Mouse (Mus musculus) small intestine, adult 2 months (tissue): ENCODE data around the gene Cd8b1. TPM values are rescaled to one million over a fixed set of nuclear protein-coding genes. Genes with fewer than 3 reads are reported as not detected.

ENCODE experiments used
- H3K27ac ChIP-seq: fragments of 200-500 bp; 2 replicates; pipeline ENCODE4 v1.5.1; 2012; ENCODE audit warnings: low read depth, low read length, control low read depth, inconsistent platforms; ENCODE audit not compliant: insufficient read depth
- H3K27me3 ChIP-seq: fragments of 200-500 bp; 2 replicates; pipeline ENCODE4 v1.6.1; 2012; ENCODE audit warnings: mild to moderate bottlenecking, moderate library complexity, low read length, inconsistent platforms; ENCODE audit not compliant: control insufficient read depth, insufficient read depth
- H3K36me3 ChIP-seq: fragments of 200-500 bp; 2 replicates; pipeline ENCODE4 v1.6.1; 2012; ENCODE audit warnings: mild to moderate bottlenecking, low read length, control low read depth, inconsistent platforms; ENCODE audit not compliant: control insufficient read depth, insufficient read depth
- H3K4me1 ChIP-seq: fragments of 200-500 bp; 2 replicates; pipeline ENCODE4 v1.6.1; 2012; ENCODE audit warnings: low read length, inconsistent platforms, mixed read lengths; ENCODE audit not compliant: control insufficient read depth, insufficient read depth, insufficient read length
- H3K4me3 ChIP-seq: fragments of 200-500 bp; 2 replicates; pipeline ENCODE4 v1.5.1; 2012; ENCODE audit warnings: low read depth, mild to moderate bottlenecking, control low read depth, inconsistent platforms, low read length, moderate library complexity
- CTCF ChIP-seq: fragments of 200-500 bp; IDR thresholded peaks from 2 replicates; pipeline ENCODE4 v1.5.1; 2012; ENCODE audit warnings: low read depth, mild to moderate bottlenecking, control low read depth, inconsistent platforms, low read length, moderate library complexity, mixed read lengths; ENCODE audit not compliant: insufficient replicate concordance, insufficient read length; ENCODE audit errors: extremely low read depth
- POLR2A ChIP-seq: fragments of 200-500 bp; IDR thresholded peaks from 2 replicates; pipeline ENCODE4 v1.6.1; 2012; ENCODE audit warnings: low read depth, mild to moderate bottlenecking, control low read depth, inconsistent platforms, low read length, moderate library complexity
- WGBS: fragments of 180-500 bp; shearing (Covaris S2); methylation state at CpG from one replicate; pipeline ENCODE4 v1.1.7; 2018; 5-methylcytosine and 5-hydroxymethylcytosine counted together
- polyA plus RNA-seq: library from polyadenylated mRNA; depleted of rRNA; stranded (reverse); fragments of >200 nt; gene quantifications from 2 replicates; pipeline ENCODE4 v1.2.3, GENCODE M21; 2012

The Cd8b1 gene
- polyA plus RNA-seq, 1 experiment = 1.9 TPM

DNA sequence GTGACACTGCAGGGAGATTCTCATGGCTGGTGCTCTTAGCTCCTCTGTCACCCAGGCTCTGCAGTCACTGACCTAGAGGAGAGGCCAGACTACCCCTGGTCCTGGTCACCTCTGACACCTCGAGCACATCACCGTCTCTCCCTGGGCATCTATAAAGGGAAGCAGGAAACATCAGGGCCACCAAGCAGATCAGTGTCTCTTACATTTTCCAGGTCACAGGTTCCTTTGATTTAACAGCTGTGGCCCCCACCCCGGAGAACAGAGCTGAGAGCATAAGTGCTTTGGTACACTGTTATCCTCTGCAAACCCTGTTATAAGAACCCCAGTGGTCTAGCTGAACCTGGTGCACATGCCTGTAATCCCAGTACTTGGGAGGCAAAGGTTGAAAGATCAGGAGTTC, 10.4 kb downstream of the Cd8b1 start:
- Histone ChIP-seq H3K4me3 (no peak overlapping the region), H3K27me3 (no peaks in the 10 kb centered on the region), H3K4me1 (no peaks in the 10 kb centered on the region), H3K36me3 (no peaks in the 10 kb centered on the region), H3K27ac (no peak overlapping the region)
- 83% methylated on average over 3 of the region's 3 CpGs for WGBS
- TF ChIP-seq CTCF = no peak
- no peak for TF ChIP-seq POLR2A

DNA sequence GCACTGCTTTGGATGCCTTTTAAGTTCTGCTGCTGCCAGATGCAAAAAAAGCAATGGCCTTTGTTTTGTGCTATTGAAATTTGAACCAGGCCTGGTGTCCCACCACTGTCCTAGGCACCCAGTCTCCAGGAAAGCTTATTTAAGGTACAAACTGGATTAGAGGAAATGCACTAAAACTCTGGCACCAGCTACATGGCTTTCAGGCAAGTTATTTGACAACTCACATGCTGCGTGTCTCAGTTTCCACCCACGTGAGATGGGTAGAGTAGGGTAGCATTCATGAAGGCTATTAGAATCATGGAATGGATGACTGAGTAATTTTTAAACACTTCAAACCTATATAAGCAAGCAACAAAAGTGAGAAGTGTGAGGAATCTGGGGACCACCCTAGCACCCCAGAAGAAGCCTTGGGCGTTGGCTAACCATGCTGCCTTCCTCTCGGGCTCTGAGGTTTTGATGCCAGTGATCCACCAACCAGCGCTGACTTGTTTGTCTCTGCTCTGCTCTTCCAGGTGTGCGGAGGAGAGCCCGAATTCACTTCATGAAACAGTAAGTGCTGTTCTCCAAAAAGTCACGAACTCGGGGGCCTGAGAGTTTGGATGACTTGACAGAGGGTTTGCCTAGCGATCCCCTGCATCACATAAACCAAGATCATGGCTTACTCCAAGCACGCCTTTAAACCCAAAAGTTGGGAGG, 11.1 kb downstream of the Cd8b1 start:
- H3K27ac ChIP-seq = no peak overlapping the region
- no peaks in the 10 kb centered on the region for H3K36me3 ChIP-seq

DNA sequence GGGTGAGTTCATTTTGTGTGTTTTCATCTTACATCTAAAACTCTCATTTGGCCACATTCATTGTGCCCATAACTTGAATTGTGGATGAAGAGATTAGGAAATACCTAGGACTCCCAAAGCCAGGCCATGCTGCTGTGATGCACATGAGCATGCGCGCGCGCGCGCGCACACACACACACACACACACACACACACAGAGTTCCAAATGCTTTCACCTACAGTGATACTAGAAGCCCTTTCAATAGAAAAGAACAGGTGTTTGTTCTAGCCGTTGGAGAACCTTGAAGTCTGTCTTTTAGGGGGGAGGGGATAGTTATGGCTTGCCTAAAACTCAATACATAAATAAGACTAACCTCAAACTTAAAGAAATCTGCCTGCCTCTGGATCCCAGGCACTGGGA, 15.1 kb downstream of the Cd8b1 start:
- H3K4me1 ChIP-seq = no peaks in the 10 kb centered on the region
- H3K27me3 ChIP-seq = no peaks in the 10 kb centered on the region
- no peaks in the 10 kb centered on the region for H3K36me3 ChIP-seq
- no peak overlapping the region for H3K27ac ChIP-seq
- 91% methylated on average over 8 of the region's 8 CpGs for WGBS
- TF ChIP-seq POLR2A (no peak), CTCF (no peak)
- H3K4me3 ChIP-seq = no peak overlapping the region

More for the DNA sequence above, 11.1 kb downstream of the Cd8b1 start:
- Histone ChIP-seq H3K27me3 (no peaks in the 10 kb centered on the region), H3K4me1 (no peaks in the 10 kb centered on the region), H3K4me3 (no peak overlapping the region)
- WGBS = 89% methylated on average over 11 of the region's 11 CpGs
- TF ChIP-seq CTCF = no peak
- no peak for TF ChIP-seq POLR2A

DNA sequence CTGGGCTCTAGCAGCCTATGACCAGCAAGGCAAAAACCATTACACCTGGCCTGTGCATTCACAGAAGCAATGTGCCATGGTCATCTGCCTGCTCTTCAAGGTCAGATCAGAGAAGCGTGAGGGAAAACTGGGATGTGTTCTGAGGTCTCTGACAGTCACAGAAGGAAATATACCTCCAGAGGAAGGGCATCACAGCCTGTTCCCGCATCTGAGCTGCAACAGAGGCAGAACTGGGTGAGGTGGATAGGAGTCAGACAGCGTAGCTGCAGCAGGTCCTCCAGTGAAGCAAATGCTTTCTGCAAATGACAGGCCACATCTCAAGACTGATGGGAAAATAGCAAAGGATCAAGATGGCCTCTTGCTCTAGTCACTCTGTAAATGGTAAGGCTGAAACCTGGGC, 16.4 kb downstream of the Cd8b1 start:
- 78% methylated on average over 3 of the region's 3 CpGs for WGBS
- Histone ChIP-seq H3K4me1 (no peaks in the 10 kb centered on the region), H3K27me3 (no peaks in the 10 kb centered on the region), H3K4me3 (no peak overlapping the region), H3K27ac (no peak overlapping the region), H3K36me3 (no peaks in the 10 kb centered on the region)
- TF ChIP-seq POLR2A (no peak), CTCF (no peak)

DNA sequence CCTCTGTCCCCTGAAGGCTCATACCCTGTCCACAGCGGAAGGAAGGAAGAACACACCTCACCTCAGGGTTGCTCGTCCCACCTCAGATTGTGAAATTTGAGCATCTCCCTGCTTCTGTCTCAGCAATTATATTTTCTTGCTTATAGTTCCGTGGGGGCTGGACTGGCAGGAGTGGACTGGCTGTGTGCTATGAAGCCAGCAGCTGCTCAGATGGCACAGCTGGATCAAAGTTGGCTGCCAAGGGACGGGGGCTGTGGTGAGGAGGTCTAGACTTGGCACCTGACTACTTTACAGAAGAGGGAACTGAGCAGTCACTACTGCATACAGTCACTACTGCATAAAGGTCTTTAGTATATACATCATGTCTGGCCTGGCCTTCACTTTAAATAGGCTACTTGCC, 16.8 kb downstream of the Cd8b1 start:
- H3K36me3 ChIP-seq = no peaks in the 10 kb centered on the region
- WGBS = 79% methylated on average over 4 of the region's 4 CpGs
- TF ChIP-seq POLR2A (no peak), CTCF (no peak)
- no peaks in the 10 kb centered on the region for H3K27me3 ChIP-seq
- H3K27ac ChIP-seq = no peak overlapping the region
- H3K4me1 ChIP-seq = no peaks in the 10 kb centered on the region
- no peak overlapping the region for H3K4me3 ChIP-seq

DNA sequence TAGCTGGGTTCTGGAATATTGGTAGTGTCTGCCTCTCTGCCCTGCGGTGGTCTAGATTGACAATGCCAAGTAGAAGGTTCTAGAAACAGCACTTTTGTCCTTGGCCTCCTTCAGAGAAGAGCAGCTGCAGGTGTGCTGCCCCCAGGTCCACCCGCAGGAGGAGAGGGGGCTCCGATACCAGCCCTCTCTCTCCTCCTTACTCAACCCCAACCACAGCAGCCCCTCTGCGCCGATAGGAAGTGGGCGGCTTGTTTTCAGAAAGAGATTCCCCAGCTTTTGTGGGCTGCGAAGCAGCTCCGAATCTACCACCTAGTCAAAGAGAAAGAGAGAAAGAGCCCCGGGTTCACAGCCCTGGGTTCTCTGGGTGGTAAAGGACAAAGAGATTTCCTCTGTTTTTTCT, 18.6 kb downstream of the Cd8b1 start:
- Histone ChIP-seq H3K4me1 (no peaks in the 10 kb centered on the region), H3K27me3 (no peaks in the 10 kb centered on the region), H3K27ac (no peak overlapping the region), H3K4me3 (no peak overlapping the region), H3K36me3 (no peaks in the 10 kb centered on the region)
- no peak for TF ChIP-seq POLR2A
- no peak for TF ChIP-seq CTCF
- WGBS = 82% methylated on average over 9 of the region's 9 CpGs

DNA sequence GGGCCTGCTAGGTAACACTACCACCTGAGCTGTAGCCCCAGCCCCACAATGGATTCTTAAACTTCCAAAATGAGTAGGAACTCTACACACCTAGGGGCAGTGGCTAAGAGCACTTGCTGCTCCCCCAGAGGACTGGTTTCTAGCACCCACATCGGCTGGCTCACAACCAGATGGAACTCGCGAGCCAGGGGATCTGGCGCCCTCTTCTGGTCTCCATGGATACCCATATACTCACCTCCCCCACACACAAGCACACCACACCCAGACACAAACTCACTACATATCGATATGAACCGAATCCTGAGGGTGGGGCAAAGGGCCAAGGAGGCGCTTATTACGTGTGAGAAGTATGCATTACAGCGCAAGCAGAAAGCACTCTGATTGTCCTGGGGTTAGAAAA, 25.4 kb downstream of the Cd8b1 start:
- 94% methylated on average over 9 of the region's 9 CpGs for WGBS
- no peak overlapping the region for H3K27ac ChIP-seq

More for the DNA sequence above, 25.4 kb downstream of the Cd8b1 start:
- no peaks in the 10 kb centered on the region for H3K4me1 ChIP-seq
- no peak overlapping the region for H3K4me3 ChIP-seq
- no peaks in the 10 kb centered on the region for H3K27me3 ChIP-seq
- TF ChIP-seq CTCF = no peak
- no peak for TF ChIP-seq POLR2A
- no peaks in the 10 kb centered on the region for H3K36me3 ChIP-seq
